Mouse (Mus musculus) stomach, postnatal 0 days (tissue): ENCODE measurements around the gene Stpg4.

Experiments used
- CTCF ChIP-seq: IDR thresholded peaks from 2 replicates; pipeline ENCODE4 v1.5.1; 2016; ENCODE audit warnings: antibody characterized with exemption, low read depth, mild to moderate bottlenecking, moderate library complexity
- EP300 ChIP-seq: optimal IDR thresholded peaks from 2 replicates; pipeline ENCODE3; 2016; ENCODE audit warnings: antibody characterized with exemption

GRCm38 (mm10) chr17:87454121-87454520 is 26.6 kb upstream of the Stpg4 start:
- TF ChIP-seq CTCF (no peak), EP300 (no peak)
